Mouse (Mus musculus) cerebellum, adult 18-20 months (tissue): ENCODE data around the gene Jazf1.

Source experiments
- DNase-seq, 2 experiments: peaks; one replicate each; pipeline ENCODE4 v3.0.0; 2021

The Jazf1 gene

GRCm38 (mm10) chr6:52790781-52791180 lies 277.6 kb downstream of the Jazf1 start:
- DNase-seq = no peak

- DNase-seq = no peak
These were observed 278.1 kb downstream of the Jazf1 start for GRCm38 (mm10) chr6:52790316-52790715.

- no peak for DNase-seq
These were observed 288.9 kb downstream of the Jazf1 start for GRCm38 (mm10) chr6:52779546-52779945.

- no peak for DNase-seq
These were observed 289.9 kb downstream of the Jazf1 start for GRCm38 (mm10) chr6:52778523-52778922.

GRCm38 (mm10) chr6:52777034-52777433 lies 291.4 kb downstream of the Jazf1 start:
- no peak for DNase-seq

GRCm38 (mm10) chr6:52775956-52776355 lies 292.5 kb downstream of the Jazf1 start:
- DNase-seq = no peak

GRCm38 (mm10) chr6:52775350-52775749 lies 293.1 kb downstream of the Jazf1 start:
- no peak for DNase-seq

GRCm38 (mm10) chr6:52773132-52773531 lies 295.3 kb downstream of the Jazf1 start:
- no peak for DNase-seq

- no peak for DNase-seq
These were observed 297.6 kb downstream of the Jazf1 start for GRCm38 (mm10) chr6:52770789-52771188.

- DNase-seq = no peak
These were observed 303.2 kb downstream of the Jazf1 start for GRCm38 (mm10) chr6:52765206-52765605.

- DNase-seq = no peak
These were observed 315.6 kb downstream of the Jazf1 start for GRCm38 (mm10) chr6:52752832-52753231.

GRCm38 (mm10) chr6:52734630-52735029 lies 333.8 kb downstream of the Jazf1 start:
- DNase-seq = no peak

- no peak for DNase-seq
These were observed 338.1 kb downstream of the Jazf1 start for GRCm38 (mm10) chr6:52730338-52730737.

- peak; percentile 51 to 70 for DNase-seq
These were observed 343.5 kb downstream of the Jazf1 start for GRCm38 (mm10) chr6:52724805-52725439.
